Mouse (Mus musculus) small intestine, adult 2 months (tissue): ENCODE measurements around the gene Ski. TPM values are rescaled to one million over a fixed set of nuclear protein-coding genes. Genes with fewer than 3 reads are reported as not detected.

Experiments used
- H3K27ac ChIP-seq: fragments of 200-500 bp; 2 replicates; pipeline ENCODE4 v1.5.1; 2012; ENCODE audit warnings: low read depth, low read length, control low read depth, inconsistent platforms; ENCODE audit not compliant: insufficient read depth
- H3K27me3 ChIP-seq: fragments of 200-500 bp; 2 replicates; pipeline ENCODE4 v1.6.1; 2012; ENCODE audit warnings: mild to moderate bottlenecking, moderate library complexity, low read length, inconsistent platforms; ENCODE audit not compliant: control insufficient read depth, insufficient read depth
- H3K36me3 ChIP-seq: fragments of 200-500 bp; 2 replicates; pipeline ENCODE4 v1.6.1; 2012; ENCODE audit warnings: mild to moderate bottlenecking, low read length, control low read depth, inconsistent platforms; ENCODE audit not compliant: control insufficient read depth, insufficient read depth
- H3K4me1 ChIP-seq: fragments of 200-500 bp; 2 replicates; pipeline ENCODE4 v1.6.1; 2012; ENCODE audit warnings: low read length, inconsistent platforms, mixed read lengths; ENCODE audit not compliant: control insufficient read depth, insufficient read depth, insufficient read length
- H3K4me3 ChIP-seq: fragments of 200-500 bp; 2 replicates; pipeline ENCODE4 v1.5.1; 2012; ENCODE audit warnings: low read depth, mild to moderate bottlenecking, control low read depth, inconsistent platforms, low read length, moderate library complexity
- CTCF ChIP-seq: fragments of 200-500 bp; IDR thresholded peaks from 2 replicates; pipeline ENCODE4 v1.5.1; 2012; ENCODE audit warnings: low read depth, mild to moderate bottlenecking, control low read depth, inconsistent platforms, low read length, moderate library complexity, mixed read lengths; ENCODE audit not compliant: insufficient replicate concordance, insufficient read length; ENCODE audit errors: extremely low read depth
- POLR2A ChIP-seq: fragments of 200-500 bp; IDR thresholded peaks from 2 replicates; pipeline ENCODE4 v1.6.1; 2012; ENCODE audit warnings: low read depth, mild to moderate bottlenecking, control low read depth, inconsistent platforms, low read length, moderate library complexity
- WGBS: fragments of 180-500 bp; shearing (Covaris S2); methylation state at CpG from one replicate; pipeline ENCODE4 v1.1.7; 2018; 5-methylcytosine and 5-hydroxymethylcytosine counted together
- polyA plus RNA-seq: library from polyadenylated mRNA; depleted of rRNA; stranded (reverse); fragments of >200 nt; gene quantifications from 2 replicates; pipeline ENCODE4 v1.2.3, GENCODE M21; 2012

Ski gene
- polyA plus RNA-seq, 1 experiment, result 48.0 TPM

DNA sequence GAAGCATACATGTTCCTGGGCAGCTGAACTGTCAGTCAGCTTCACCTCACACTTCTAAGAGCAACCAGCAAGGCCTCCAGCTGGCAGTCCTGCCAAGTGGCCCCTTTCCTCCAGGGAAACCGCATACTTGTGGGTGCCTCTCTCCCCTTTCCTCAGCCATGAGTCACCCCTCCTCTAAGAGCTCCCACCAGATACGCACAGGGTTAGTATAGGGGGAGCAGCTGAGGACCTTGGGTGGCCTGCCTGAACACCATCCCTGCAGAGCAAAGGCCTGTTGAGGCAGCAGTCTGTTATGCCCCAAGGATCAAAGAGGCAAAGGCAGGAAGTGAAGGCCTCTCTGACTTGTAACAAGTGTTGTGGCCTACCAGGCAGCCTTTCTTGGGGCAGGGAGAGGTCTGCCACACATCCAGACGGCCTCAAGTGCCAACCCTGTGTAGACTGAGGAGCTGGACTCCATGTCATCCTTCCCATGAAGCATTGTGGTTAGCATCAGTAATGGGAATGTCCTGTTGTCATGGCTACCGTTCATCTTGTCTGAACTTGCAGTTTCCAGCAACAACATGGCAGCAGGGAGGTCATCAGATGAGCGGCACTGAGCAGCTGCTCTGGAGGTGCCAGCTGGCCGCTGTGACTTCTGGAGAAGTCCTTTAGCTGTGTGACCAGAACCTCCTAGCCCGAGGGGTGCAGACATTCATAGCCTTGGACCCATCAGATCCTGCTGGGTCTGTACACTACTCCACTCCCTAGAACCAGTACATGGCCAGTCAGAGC, 95.6 kb downstream of the Ski start:
- H3K4me3 ChIP-seq, result no peak overlapping the region
- WGBS, result 86% methylated on average over 7 of the region's 7 CpGs
- H3K27me3 ChIP-seq, result no peaks in the 10 kb centered on the region
- no peak overlapping the region for H3K27ac ChIP-seq
- no peaks in the 10 kb centered on the region for H3K36me3 ChIP-seq
- no peak for TF ChIP-seq POLR2A
- no peak for TF ChIP-seq CTCF
- peaks cover 18% of the 10 kb centered on the region for H3K4me1 ChIP-seq

DNA sequence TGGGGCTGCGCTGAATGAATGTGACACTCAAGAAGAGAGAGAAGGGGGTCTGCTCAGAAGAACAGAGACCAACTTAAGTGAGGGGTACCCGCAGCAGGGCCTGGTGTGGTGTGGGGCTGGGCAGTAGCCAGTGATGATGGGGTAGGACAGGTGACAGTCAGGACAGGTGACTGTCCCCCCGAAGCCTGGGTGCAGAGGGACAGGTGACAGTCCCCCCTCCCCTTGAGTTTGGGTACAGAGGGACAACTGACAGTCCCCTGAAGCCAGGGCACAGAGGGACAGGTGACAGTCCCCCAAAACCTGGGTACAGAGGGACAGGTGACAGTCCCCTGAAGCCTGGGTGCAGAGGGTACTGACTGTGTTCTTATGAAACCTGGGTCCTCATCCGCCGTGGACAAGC, 96.2 kb downstream of the Ski start:
- WGBS, result 83% methylated on average over 5 of the region's 5 CpGs
- H3K27ac ChIP-seq, result no peak overlapping the region
- TF ChIP-seq POLR2A (no peak), CTCF (no peak)
- H3K4me3 ChIP-seq, result no peak overlapping the region
- H3K36me3 ChIP-seq, result no peaks in the 10 kb centered on the region
- no peaks in the 10 kb centered on the region for H3K27me3 ChIP-seq
- peaks cover 24% of the 10 kb centered on the region for H3K4me1 ChIP-seq

DNA sequence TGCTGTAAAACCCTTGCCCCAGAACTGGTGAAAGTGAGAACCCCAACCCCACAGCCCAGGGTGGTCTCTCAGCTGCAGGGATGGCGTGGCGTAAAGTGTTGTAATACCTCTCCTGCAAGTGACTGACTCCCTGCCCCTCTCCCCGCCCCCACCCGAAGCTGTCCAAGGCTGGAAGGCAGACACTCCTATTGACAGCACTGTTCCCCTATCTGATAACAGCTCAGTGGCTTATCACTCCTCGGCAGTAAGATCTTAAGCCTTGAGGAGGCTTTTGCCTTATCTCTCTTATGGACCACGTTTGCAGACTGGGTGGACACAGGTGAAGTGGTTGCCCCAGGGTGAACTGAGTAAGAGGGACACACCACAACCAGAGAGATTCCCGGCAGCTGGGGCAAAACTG, 97.1 kb downstream of the Ski start:
- Histone ChIP-seq H3K36me3 (no peaks in the 10 kb centered on the region), H3K4me1 (peaks cover 29% of the 10 kb centered on the region), H3K4me3 (no peak overlapping the region), H3K27ac (no peak overlapping the region), H3K27me3 (no peaks in the 10 kb centered on the region)
- TF ChIP-seq CTCF, result no peak
- no peak for TF ChIP-seq POLR2A
- WGBS, result 46% methylated on average over 7 of the region's 7 CpGs

DNA sequence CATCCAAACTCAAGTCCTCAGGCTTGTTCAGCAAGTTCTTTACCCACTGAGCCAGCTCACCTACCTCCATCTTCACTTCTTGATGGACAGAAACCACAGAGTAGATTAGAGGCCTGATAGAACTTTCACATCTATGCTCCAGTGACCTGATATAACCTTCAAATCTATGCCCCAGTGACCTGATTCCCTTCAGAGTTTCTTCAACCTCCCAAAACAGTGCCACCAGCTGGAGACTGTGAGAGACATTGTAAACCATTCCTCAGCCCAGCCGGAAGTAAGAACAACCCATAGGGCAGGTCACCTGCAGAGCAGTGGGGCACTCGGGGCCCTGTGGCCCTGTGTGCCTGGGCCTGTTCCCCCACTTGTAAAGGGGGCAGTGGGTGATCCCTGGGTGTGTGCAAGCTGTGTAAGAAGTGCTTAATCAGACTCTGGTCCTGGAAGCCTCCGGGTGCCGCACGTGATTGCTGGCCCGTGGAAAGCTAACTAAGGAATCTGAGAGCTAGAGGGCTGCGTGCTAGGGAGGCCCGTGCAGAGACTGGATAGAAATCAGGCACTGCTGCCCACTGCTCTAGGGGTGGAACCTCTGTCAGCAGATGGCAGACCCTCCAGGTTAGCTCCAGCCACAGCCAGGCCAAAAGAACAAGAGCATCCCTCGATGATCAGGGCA, 98.4 kb downstream of the Ski start:
- peaks cover 36% of the 10 kb centered on the region for H3K4me1 ChIP-seq
- H3K27ac ChIP-seq, result no peak overlapping the region
- no peak overlapping the region for H3K4me3 ChIP-seq
- no peak for TF ChIP-seq CTCF
- TF ChIP-seq POLR2A, result no peak
- no peaks in the 10 kb centered on the region for H3K27me3 ChIP-seq
- H3K36me3 ChIP-seq, result no peaks in the 10 kb centered on the region
- 83% methylated on average over 9 of the region's 9 CpGs for WGBS

DNA sequence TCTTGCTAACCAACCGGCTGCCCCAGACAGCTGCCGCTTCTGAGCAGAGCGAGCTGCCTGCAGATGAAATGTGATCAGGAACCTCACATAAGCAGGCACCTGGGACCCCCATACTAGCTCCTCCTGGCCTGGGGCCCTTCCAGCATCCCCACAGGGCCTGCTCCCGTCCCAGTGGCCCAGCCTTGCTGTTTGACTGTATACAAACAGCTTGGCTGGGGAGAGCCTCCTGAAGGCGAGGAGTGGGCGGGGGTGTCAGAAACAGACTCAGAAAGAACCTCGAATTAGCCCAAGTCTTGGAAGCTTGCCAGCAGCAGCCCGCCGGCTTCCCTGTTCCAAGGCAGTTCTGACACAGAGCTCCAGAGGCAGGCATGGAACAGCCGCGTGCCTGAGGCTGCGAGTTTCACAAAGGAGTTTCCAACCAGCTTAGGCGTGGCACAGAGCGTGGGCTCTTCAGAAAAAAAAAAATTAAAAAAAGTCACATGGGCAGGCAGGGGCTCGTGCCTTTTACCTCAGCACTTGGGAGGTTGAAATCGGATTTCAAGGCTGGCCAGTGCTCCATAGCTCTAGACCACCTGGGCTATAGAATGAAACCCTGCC, 99.8 kb downstream of the Ski start:
- no peak overlapping the region for H3K27ac ChIP-seq
- TF ChIP-seq POLR2A (no peak), CTCF (no peak)
- H3K36me3 ChIP-seq, result no peaks in the 10 kb centered on the region
- peaks cover 38% of the 10 kb centered on the region for H3K4me1 ChIP-seq
- WGBS, result 29% methylated on average over 16 of the region's 16 CpGs
- H3K4me3 ChIP-seq, result no peak overlapping the region
- no peaks in the 10 kb centered on the region for H3K27me3 ChIP-seq

DNA sequence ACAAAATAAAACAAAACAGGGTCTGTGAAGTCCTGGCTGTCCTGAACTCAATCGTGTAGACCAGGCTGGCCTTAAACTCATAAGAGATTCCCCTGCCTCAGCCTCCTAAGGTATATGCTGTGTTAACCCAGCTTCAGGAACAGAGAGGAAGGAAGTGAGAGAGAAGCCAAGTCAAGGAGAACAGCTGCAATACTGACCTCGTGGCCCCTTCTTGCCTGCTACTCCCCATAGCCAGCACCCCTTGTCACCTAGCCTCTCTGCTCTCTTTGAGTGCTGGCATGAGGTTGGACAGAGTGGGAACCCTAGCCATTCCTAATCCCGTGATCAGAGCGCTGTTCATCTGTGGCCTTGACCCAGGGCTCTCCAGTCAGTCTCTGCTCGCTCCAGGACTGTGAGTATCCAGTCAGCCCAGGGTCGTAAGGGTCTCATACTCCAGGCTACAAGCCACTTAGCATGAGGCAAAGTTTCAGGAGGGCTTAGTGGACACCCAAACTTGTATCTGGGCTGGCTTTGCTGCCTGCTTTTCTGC, 100.4 kb downstream of the Ski start:
- no peak overlapping the region for H3K27ac ChIP-seq
- TF ChIP-seq POLR2A (no peak), CTCF (no peak)
- H3K36me3 ChIP-seq, result no peaks in the 10 kb centered on the region
- no peaks in the 10 kb centered on the region for H3K27me3 ChIP-seq
- WGBS, result 75% methylated on average over 6 of the region's 6 CpGs
- H3K4me1 ChIP-seq, result peaks cover 38% of the 10 kb centered on the region
- H3K4me3 ChIP-seq, result no peak overlapping the region

DNA sequence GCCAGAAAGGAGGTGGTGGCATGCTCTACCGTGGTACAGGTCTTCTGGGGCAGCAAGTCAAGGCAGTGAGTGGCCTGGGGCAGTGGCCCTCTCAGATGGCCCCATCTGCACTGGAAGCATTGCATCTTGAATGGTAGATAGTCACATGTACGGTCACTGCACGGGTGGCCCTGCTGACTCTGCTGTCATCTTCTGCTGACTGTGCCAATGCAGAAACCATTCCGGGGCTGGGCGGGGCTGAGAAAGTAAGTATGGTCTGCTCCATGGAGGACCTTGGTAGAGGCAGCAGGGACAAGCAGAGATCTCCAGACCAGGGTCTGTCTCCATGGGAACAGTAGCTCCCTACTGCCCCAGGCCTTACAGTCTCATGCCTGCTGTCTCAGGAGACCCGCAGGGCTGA, 101.2 kb downstream of the Ski start:
- peaks cover 38% of the 10 kb centered on the region for H3K4me1 ChIP-seq
- TF ChIP-seq POLR2A (no peak; the same call in 1 of the 2 replicates), CTCF (no peak)
- no peaks in the 10 kb centered on the region for H3K27me3 ChIP-seq
- H3K27ac ChIP-seq, result peak overlapping the region; percentile 92
- 41% methylated on average over 6 of the region's 6 CpGs for WGBS
- H3K4me3 ChIP-seq, result no peak overlapping the region
- no peaks in the 10 kb centered on the region for H3K36me3 ChIP-seq
